Comparison of ENCODE assay signal across 22 mouse cellular contexts in genomic region chr11:94772363-94773055, GRCm38 (mm10). TPM values are rescaled to one million over a fixed set of nuclear protein-coding genes. Genes with fewer than 3 reads are reported as not detected.
DNase-seq lines count a peak whose midpoint lies in the region; ATAC-seq lines count a peak whose summit lies in the region.
"Had no signal": no experiment of that assay in that cellular context is flagged by ENCODE, and none has a peak within 500 bp of the region (broad histone marks: within the 10 kb centered on the region; RNA-seq: fewer than 3 reads in every experiment).

No protein-coding gene starts in this region.

- no peak overlapping the region for H3K4me3 ChIP-seq in neural tube, embryonic 11.5 days (ENCODE audit: low read depth, low read length)
- no peak overlapping the region for H3K4me3 ChIP-seq in intestine, embryonic 15.5 days (replicated peaks)
- H3K4me3 ChIP-seq in stomach, embryonic 15.5 days (replicated peaks): no peak overlapping the region
- no peak overlapping the region for H3K4me3 ChIP-seq in forebrain, embryonic 14.5 days (ENCODE audit: low read depth, low read length)
- H3K4me3 ChIP-seq: embryonic facial prominence, embryonic 10.5 days; forebrain, embryonic 13.5 days; gastrocnemius, adult 2 months; heart, embryonic 12.5 days; hindbrain, embryonic 15.5 days had no signal

- no peaks in the 10 kb centered on the region for H3K9me3 ChIP-seq in neural tube, embryonic 11.5 days (ENCODE audit: control insufficient read depth, low read length)
- no peaks in the 10 kb centered on the region for H3K9me3 ChIP-seq in intestine, embryonic 15.5 days
- H3K9me3 ChIP-seq in stomach, embryonic 15.5 days: no peaks in the 10 kb centered on the region
- no peaks in the 10 kb centered on the region for H3K9me3 ChIP-seq in forebrain, embryonic 14.5 days (replicated peaks; ENCODE audit: control insufficient read depth, low read length)
- H3K9me3 ChIP-seq: embryonic facial prominence, embryonic 10.5 days; forebrain, embryonic 13.5 days; G1E; heart, embryonic 12.5 days; hindbrain, embryonic 15.5 days had no signal

- peak; percentile 1 for DNase-seq in neural tube, embryonic 11.5 days (ENCODE audit: low spot score)
- DNase-seq in neural tube, embryonic 10.5 days (ENCODE audit: extremely low spot score, low spot score): no peak
- DNase-seq in right cerebral cortex, postnatal 10 days (ENCODE audit: low spot score in 2 of 2): no peak
- DNase-seq in forebrain, embryonic 14.5 days (ENCODE audit: low spot score): no peak
- no peak for DNase-seq in embryo, embryonic 10.5 days (ENCODE audit: low spot score)
- DNase-seq: cerebellum, adult 11 months; cerebellum, adult 8-10 months; cerebellum, postnatal 36 days; gastrocnemius, adult 2 months; gastrocnemius, postnatal 25 days; heart, postnatal 36 days had no signal

- no peak for ATAC-seq in neural tube, embryonic 11.5 days (ENCODE audit: insufficient read depth, low FRiP score, low TSS enrichment)
- peak; percentile 70 for ATAC-seq in intestine, embryonic 15.5 days
- ATAC-seq in stomach, embryonic 15.5 days (ENCODE audit: insufficient read depth, low FRiP score, low read depth): no peak; the same call in 1 of the 2 replicates
- ATAC-seq in forebrain, embryonic 14.5 days: no peak
- ATAC-seq: activated CD4-positive, CD25-positive, alpha-beta regulatory T cell, adult 4 months; forebrain, embryonic 13.5 days had no signal

- no peaks in the 10 kb centered on the region for H3K36me3 ChIP-seq in neural tube, embryonic 11.5 days (ENCODE audit: control insufficient read depth, insufficient read depth, low read length)
- no peaks in the 10 kb centered on the region for H3K36me3 ChIP-seq in intestine, embryonic 15.5 days
- H3K36me3 ChIP-seq in stomach, embryonic 15.5 days: no peaks in the 10 kb centered on the region
- H3K36me3 ChIP-seq in forebrain, embryonic 14.5 days (ENCODE audit: control insufficient read depth, insufficient read depth, low read length): no peaks in the 10 kb centered on the region
- H3K36me3 ChIP-seq: embryonic facial prominence, embryonic 10.5 days; G1E; heart, embryonic 12.5 days; hindbrain, embryonic 15.5 days had no signal

- no peaks in the 10 kb centered on the region for H3K27me3 ChIP-seq in neural tube, embryonic 11.5 days (ENCODE audit: control insufficient read depth, insufficient read depth, low read length)
- 0 out of 2 replicates have a peak, but pooled peaks cover 3% of the 10 kb centered on the region for H3K27me3 ChIP-seq in intestine, embryonic 15.5 days (replicated peaks)
- H3K27me3 ChIP-seq in stomach, embryonic 15.5 days (replicated peaks): no peaks in the 10 kb centered on the region
- H3K27me3 ChIP-seq in forebrain, embryonic 14.5 days (replicated peaks; ENCODE audit: control insufficient read depth, insufficient read depth, low read length): no peaks in the 10 kb centered on the region
- H3K27me3 ChIP-seq: forebrain, embryonic 13.5 days; hindbrain, embryonic 15.5 days had no signal

- no peaks in the 10 kb centered on the region for H3K4me1 ChIP-seq in neural tube, embryonic 11.5 days (ENCODE audit: control insufficient read depth, insufficient read depth, low read length)
- H3K4me1 ChIP-seq in intestine, embryonic 15.5 days (replicated peaks): 0 out of 2 replicates have a peak, but pooled peaks cover 8% of the 10 kb centered on the region
- no peaks in the 10 kb centered on the region for H3K4me1 ChIP-seq in stomach, embryonic 15.5 days
- no peaks in the 10 kb centered on the region for H3K4me1 ChIP-seq in forebrain, embryonic 14.5 days (ENCODE audit: control insufficient read depth, insufficient read depth, low read length)
- H3K4me1 ChIP-seq: embryonic facial prominence, embryonic 10.5 days; forebrain, embryonic 13.5 days; heart, embryonic 12.5 days; hindbrain, embryonic 15.5 days had no signal

- WGBS in neural tube, embryonic 11.5 days: 74% methylated on average over 3 of the region's 3 CpGs
- WGBS in intestine, embryonic 15.5 days: 42% methylated on average over 3 of the region's 3 CpGs
- 53% methylated on average over 3 of the region's 3 CpGs for WGBS in stomach, embryonic 15.5 days
- 89% methylated on average over 3 of the region's 3 CpGs for WGBS in forebrain, embryonic 14.5 days

- H3K4me2 ChIP-seq in neural tube, embryonic 11.5 days (ENCODE audit: low read depth): no peak overlapping the region
- no peak overlapping the region; the same call in 1 of the 2 replicates for H3K4me2 ChIP-seq in intestine, embryonic 15.5 days (replicated peaks)
- no peak overlapping the region for H3K4me2 ChIP-seq in stomach, embryonic 15.5 days
- H3K4me2 ChIP-seq in forebrain, embryonic 14.5 days (ENCODE audit: low read length): no peak overlapping the region
- H3K4me2 ChIP-seq: forebrain, embryonic 13.5 days; heart, embryonic 12.5 days; hindbrain, embryonic 15.5 days had no signal

- no peak overlapping the region for H3K27ac ChIP-seq in neural tube, embryonic 11.5 days (ENCODE audit: low read depth, low read length)
- H3K27ac ChIP-seq in intestine, embryonic 15.5 days: peak overlapping the region; percentile 48
- H3K27ac ChIP-seq in stomach, embryonic 15.5 days: peak overlapping the region; percentile 23
- no peak overlapping the region for H3K27ac ChIP-seq in forebrain, embryonic 14.5 days (ENCODE audit: low read depth, low read length)
- H3K27ac ChIP-seq: embryonic facial prominence, embryonic 10.5 days; forebrain, embryonic 13.5 days; gastrocnemius, adult 2 months; hindbrain, embryonic 15.5 days had no signal

- H3K9ac ChIP-seq in neural tube, embryonic 11.5 days (ENCODE audit: low read length): no peak overlapping the region
- H3K9ac ChIP-seq in intestine, embryonic 15.5 days: no peak overlapping the region
- H3K9ac ChIP-seq in stomach, embryonic 15.5 days: no peak overlapping the region
- H3K9ac ChIP-seq in forebrain, embryonic 14.5 days (ENCODE audit: low read length): no peak overlapping the region
- H3K9ac ChIP-seq: forebrain, embryonic 13.5 days; heart, embryonic 12.5 days; hindbrain, embryonic 15.5 days had no signal

RNA-seq across cellular contexts. Expression of gene Tmem92, which starts 10.0 kb away (rescaled TPM):
- not detected in 2 replicates for polyA plus RNA-seq in neural tube, embryonic 11.5 days (2014; fragmentation: Nextera tagmentation; extraction: Ambion mirVana)
- 0.06 TPM in 1 of 2 replicates, not detected in the other for polyA plus RNA-seq in intestine, embryonic 15.5 days (2015; fragmentation: Nextera tagmentation; extraction: Ambion mirVana)
- polyA plus RNA-seq in stomach, embryonic 15.5 days (2015; fragmentation: Nextera tagmentation; extraction: Ambion mirVana): not detected in 2 replicates
- not detected in 2 replicates for polyA plus RNA-seq in forebrain, embryonic 14.5 days (2014; fragmentation: Nextera tagmentation; extraction: Ambion mirVana)
- polyA plus RNA-seq: activated CD4-positive, CD25-positive, alpha-beta regulatory T cell, adult 4 months; brain, embryonic 14.5 days; embryonic facial prominence, embryonic 10.5 days; embryonic facial prominence, embryonic 14.5 days; forebrain, embryonic 13.5 days; G1E; heart, embryonic 12.5 days; hindbrain, embryonic 11.5 days; hindbrain, embryonic 15.5 days had no signal

RNA-seq across cellular contexts. Expression of gene Cdc34b, which starts 30.9 kb away (rescaled TPM):
- not detected in 2 replicates for polyA plus RNA-seq in neural tube, embryonic 11.5 days (2014; fragmentation: Nextera tagmentation; extraction: Ambion mirVana)
- 0.14 TPM in 1 of 2 replicates, not detected in the other for polyA plus RNA-seq in intestine, embryonic 15.5 days (2015; fragmentation: Nextera tagmentation; extraction: Ambion mirVana)
- polyA plus RNA-seq in stomach, embryonic 15.5 days (2015; fragmentation: Nextera tagmentation; extraction: Ambion mirVana): 0.42 TPM in 1 of 2 replicates, not detected in the other
- polyA plus RNA-seq in forebrain, embryonic 14.5 days (2014; fragmentation: Nextera tagmentation; extraction: Ambion mirVana): not detected in 2 replicates
- polyA plus RNA-seq: activated CD4-positive, CD25-positive, alpha-beta regulatory T cell, adult 4 months; forebrain, embryonic 13.5 days; G1E; heart, embryonic 12.5 days; hindbrain, embryonic 15.5 days had no signal

Comparison
In these comparisons a context has a peak if more than half of its experiments do, and no peak if none do; other contexts are left out.
1. H3K27ac ChIP-seq: peak in intestine, embryonic 15.5 days (single experiment) and stomach, embryonic 15.5 days (single experiment); none in neural tube, embryonic 11.5 days (single experiment) and forebrain, embryonic 14.5 days (single experiment).